Mouse (Mus musculus) liver, postnatal 0 days (tissue): ENCODE measurements around the gene Il27.

Source experiments
- CTCF ChIP-seq: sonication (generic); IDR thresholded peaks from 2 replicates; pipeline ENCODE4 v1.5.1; 2016; ENCODE audit warnings: antibody characterized with exemption, low read depth
- EP300 ChIP-seq: IDR thresholded peaks from 2 replicates; pipeline ENCODE4 v1.6.1; 2016; ENCODE audit warnings: antibody characterized with exemption, low read depth, mild to moderate bottlenecking

- TF ChIP-seq CTCF (no peak), EP300 (peak; percentile 68; the same call in 1 of the 2 replicates)
These were observed 11.5 kb downstream of the Il27 start for GRCm38 (mm10) chr7:126583251-126583709.
